Mouse (Mus musculus) heart, adult 2 months (tissue): ENCODE data around the gene Gm42372.

Experiments
- CTCF ChIP-seq: fragments of 200-600 bp; IDR thresholded peaks from 2 replicates; pipeline ENCODE4 v1.8.1; 2022; ENCODE audit warnings: antibody characterized with exemption, mild to moderate bottlenecking, moderate library complexity
- EP300 ChIP-seq: fragments of 200-500 bp; IDR thresholded peaks from 2 replicates; pipeline ENCODE4 v1.6.1; 2011; ENCODE audit warnings: low read depth, low read length, control low read depth; ENCODE audit not compliant: insufficient read depth
- POLR2A ChIP-seq: fragments of 200-500 bp; IDR thresholded peaks from 2 replicates; pipeline ENCODE4 v1.6.1; 2011; ENCODE audit warnings: mild to moderate bottlenecking, low read depth, low read length, control low read depth; ENCODE audit not compliant: insufficient read depth

DNA sequence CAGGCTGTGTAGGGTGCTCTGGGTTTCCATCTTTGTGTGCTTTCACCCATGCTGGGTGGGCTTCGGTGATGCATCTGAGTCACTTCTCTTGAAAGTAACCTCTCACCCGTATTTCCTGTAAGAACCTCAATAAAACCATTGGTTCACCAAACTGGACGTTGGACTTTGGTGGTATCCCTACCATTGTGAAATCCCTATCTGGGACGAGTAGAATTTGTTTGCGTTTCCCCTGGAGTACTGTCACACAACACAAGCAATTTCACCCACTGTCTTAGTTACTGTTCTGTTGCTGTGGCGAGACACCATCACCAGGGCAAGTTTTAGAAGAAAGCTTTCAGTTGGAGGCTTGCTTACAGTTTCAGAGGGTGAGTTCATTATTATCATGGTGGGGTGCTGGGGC is 14.5 kb upstream of the Gm42372 start:
- TF ChIP-seq POLR2A, result no peak
- no peak for TF ChIP-seq CTCF
- no peak for TF ChIP-seq EP300
